Mouse (Mus musculus) stomach, embryonic 15.5 days (tissue): ENCODE measurements around the gene Alpi. TPM values are rescaled to one million over a fixed set of nuclear protein-coding genes. Genes with fewer than 3 reads are reported as not detected.

Experiments used
- ATAC-seq: fragments of 200-750 bp; cut with Nextera tagmentation; 2 replicates; pipeline ENCODE4 v1.8.0; 2017; ENCODE audit warnings: low read depth, moderate number of reproducible peaks, moderate TSS enrichment; ENCODE audit not compliant: insufficient read depth, low FRiP score
- H3K27ac ChIP-seq: fragments of 300-500 bp; sonication (generic); 2 replicates; pipeline ENCODE4 v1.5.1; 2015; ENCODE audit warnings: mild to moderate bottlenecking, inconsistent platforms
- H3K27me3 ChIP-seq: fragments of 300-500 bp; sonication (generic); replicated peaks from 2 replicates; pipeline ENCODE4 v1.6.1; 2015; ENCODE audit warnings: inconsistent platforms
- H3K36me3 ChIP-seq: fragments of 300-500 bp; sonication (generic); 2 replicates; pipeline ENCODE4 v1.6.1; 2015; ENCODE audit warnings: inconsistent platforms
- H3K4me1 ChIP-seq: fragments of 300-500 bp; sonication (generic); 2 replicates; pipeline ENCODE4 v1.6.1; 2015; ENCODE audit warnings: inconsistent platforms
- H3K4me2 ChIP-seq: fragments of 300-500 bp; sonication (generic); 2 replicates; pipeline ENCODE4 v1.6.1; 2015; ENCODE audit warnings: mild to moderate bottlenecking, inconsistent platforms
- H3K4me3 ChIP-seq: fragments of 300-500 bp; sonication (generic); replicated peaks from 2 replicates; pipeline ENCODE4 v1.5.1; 2015; ENCODE audit warnings: inconsistent platforms
- H3K9ac ChIP-seq: fragments of 300-500 bp; sonication (generic); 2 replicates; pipeline ENCODE4 v1.6.1; 2015; ENCODE audit warnings: inconsistent platforms
- H3K9me3 ChIP-seq: fragments of 300-500 bp; sonication (generic); 2 replicates; pipeline ENCODE4 v1.6.1; 2016; ENCODE audit warnings: inconsistent platforms
- WGBS: fragments of 180-500 bp; shearing (Covaris S2); methylation state at CpG from one replicate; pipeline ENCODE4 v1.1.7; 2015; 5-methylcytosine and 5-hydroxymethylcytosine counted together
- polyA plus RNA-seq: library from polyadenylated mRNA; unstranded; fragments of >200 nt; fragmentation: Nextera tagmentation; extraction: Ambion mirVana; gene quantifications from 2 replicates; pipeline ENCODE4 v1.2.1, GENCODE M21; 2015

Gene Alpi
- polyA plus RNA-seq, 1 experiment from 2014 or later: 26.6 TPM

GRCm38 (mm10) chr1:87057075-87057474 lies 44.3 kb downstream of the Alpi start:
- no peaks in the 10 kb centered on the region for H3K9me3 ChIP-seq
- H3K36me3 ChIP-seq: no peaks in the 10 kb centered on the region
- ATAC-seq: no peak
- no peak overlapping the region for H3K4me3 ChIP-seq
- 75% methylated on average over 4 of the region's 4 CpGs for WGBS
- H3K4me1 ChIP-seq: no peaks in the 10 kb centered on the region
- no peaks in the 10 kb centered on the region for H3K27me3 ChIP-seq
- no peak overlapping the region for H3K9ac ChIP-seq
- H3K4me2 ChIP-seq: no peak overlapping the region
- H3K27ac ChIP-seq: no peak overlapping the region

DNA sequence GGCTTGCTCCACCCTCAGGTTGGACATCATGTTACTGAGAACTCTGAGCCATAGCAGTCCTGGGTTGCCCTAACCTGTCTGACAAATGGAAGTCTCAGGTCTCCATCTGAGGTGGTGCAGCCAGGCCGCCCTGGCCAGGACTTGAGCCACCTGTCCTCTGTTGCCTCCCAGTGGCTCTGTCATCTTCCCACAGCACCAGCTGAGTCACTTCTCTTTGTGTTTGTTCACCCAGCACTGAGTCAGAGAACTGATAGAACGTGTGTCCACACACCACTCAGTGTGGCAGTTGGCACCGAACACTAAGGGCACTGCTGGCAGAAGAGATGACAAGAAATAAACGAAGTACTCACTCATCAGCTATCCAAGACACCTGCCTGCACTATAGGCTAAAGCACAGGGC lies 50.0 kb downstream of the Alpi start:
- ATAC-seq: no peak
- no peak overlapping the region for H3K9ac ChIP-seq
- H3K4me2 ChIP-seq: no peak overlapping the region
- 76% methylated on average over 4 of the region's 4 CpGs for WGBS
- no peak overlapping the region for H3K4me3 ChIP-seq
- H3K27ac ChIP-seq: no peak overlapping the region
- no peaks in the 10 kb centered on the region for H3K27me3 ChIP-seq
- H3K36me3 ChIP-seq: peaks cover 8% of the 10 kb centered on the region; the same call in 1 of the 2 replicates
- H3K9me3 ChIP-seq: no peaks in the 10 kb centered on the region
- H3K4me1 ChIP-seq: no peaks in the 10 kb centered on the region

- 57% methylated on average over 1 of the region's 1 CpGs for WGBS
- H3K4me2 ChIP-seq: no peak overlapping the region
- no peaks in the 10 kb centered on the region for H3K9me3 ChIP-seq
- H3K4me1 ChIP-seq: no peaks in the 10 kb centered on the region
- H3K4me3 ChIP-seq: no peak overlapping the region
- no peak overlapping the region for H3K9ac ChIP-seq
- H3K27ac ChIP-seq: no peak overlapping the region
- H3K27me3 ChIP-seq: no peaks in the 10 kb centered on the region
- ATAC-seq: no peak
- peaks cover 9% of the 10 kb centered on the region; the same call in 1 of the 2 replicates for H3K36me3 ChIP-seq
Measured at GRCm38 (mm10) chr1:87050700-87051099, 50.7 kb downstream of the Alpi start.

DNA sequence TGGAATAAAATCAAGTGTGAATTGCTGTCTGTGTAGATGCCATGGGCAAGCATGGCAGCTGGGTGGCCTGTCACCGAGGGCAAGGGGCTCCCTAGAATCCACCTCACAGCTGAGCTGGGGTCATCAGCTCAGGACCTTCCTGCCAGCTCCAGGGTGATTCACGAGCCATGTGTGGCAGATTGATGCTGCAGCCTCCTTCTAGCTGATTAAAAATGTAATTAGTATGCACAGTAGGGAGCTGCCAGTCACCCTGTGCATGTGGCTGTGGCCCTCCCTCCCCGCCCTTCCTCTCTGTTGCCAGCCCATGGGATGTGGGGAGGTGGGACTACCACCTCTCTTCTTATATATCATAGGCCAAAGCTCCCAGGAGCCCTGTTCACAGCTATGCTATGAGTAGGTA lies 51.3 kb downstream of the Alpi start:
- peaks cover 9% of the 10 kb centered on the region; the same call in 1 of the 2 replicates for H3K36me3 ChIP-seq
- no peak overlapping the region for H3K4me3 ChIP-seq
- H3K4me2 ChIP-seq: no peak overlapping the region
- H3K4me1 ChIP-seq: no peaks in the 10 kb centered on the region
- 67% methylated on average over 3 of the region's 3 CpGs for WGBS
- H3K9ac ChIP-seq: no peak overlapping the region
- no peaks in the 10 kb centered on the region for H3K27me3 ChIP-seq
- no peak overlapping the region for H3K27ac ChIP-seq
- no peaks in the 10 kb centered on the region for H3K9me3 ChIP-seq
- ATAC-seq: no peak

Other genes with a start within 250 kb of the Alpi start
- gene Alppl2, start 11.7 kb downstream of the Alpi start, polyA plus RNA-seq: not detected in 2 replicates
- not detected in 2 replicates for gene Akp3, start 23.4 kb upstream of the Alpi start, polyA plus RNA-seq
- 6.3 and 8.7 TPM in 2 replicates for gene Ecel1, start 54.9 kb upstream of the Alpi start, polyA plus RNA-seq
- gene Prss56, start 81.7 kb upstream of the Alpi start, polyA plus RNA-seq: 0.08 TPM in 1 of 2 replicates, not detected in the other
- 0.10 and 0.31 TPM in 2 replicates for gene Chrnd, start 89.0 kb upstream of the Alpi start, polyA plus RNA-seq
- gene Chrng, start 103.1 kb upstream of the Alpi start, polyA plus RNA-seq: 0.14 and 0.86 TPM in 2 replicates
- gene Eif4e2, start 112.3 kb upstream of the Alpi start, polyA plus RNA-seq: 149 and 156 TPM in 2 replicates
- gene Efhd1, start 162.8 kb upstream of the Alpi start, polyA plus RNA-seq: 0.18 and 0.48 TPM in 2 replicates
- gene Gigyf2, start 225.4 kb upstream of the Alpi start, polyA plus RNA-seq: 46.7 and 49.4 TPM in 2 replicates